Mouse (Mus musculus) stomach, embryonic 15.5 days (tissue): ENCODE results near the gene Atp6v0a1. TPM values are rescaled to one million over a fixed set of nuclear protein-coding genes. Genes with fewer than 3 reads are reported as not detected.
A peak's percentile ranks its signal among the peaks of the same experiment; 100 is the strongest.

Experiments
- ATAC-seq: fragments of 200-750 bp; cut with Nextera tagmentation; 2 replicates; pipeline ENCODE4 v1.8.0; 2017; ENCODE audit warnings: low read depth, moderate number of reproducible peaks, moderate TSS enrichment; ENCODE audit not compliant: insufficient read depth, low FRiP score
- H3K27ac ChIP-seq: fragments of 300-500 bp; sonication (generic); 2 replicates; pipeline ENCODE4 v1.5.1; 2015; ENCODE audit warnings: mild to moderate bottlenecking, inconsistent platforms
- H3K27me3 ChIP-seq: fragments of 300-500 bp; sonication (generic); replicated peaks from 2 replicates; pipeline ENCODE4 v1.6.1; 2015; ENCODE audit warnings: inconsistent platforms
- H3K36me3 ChIP-seq: fragments of 300-500 bp; sonication (generic); 2 replicates; pipeline ENCODE4 v1.6.1; 2015; ENCODE audit warnings: inconsistent platforms
- H3K4me1 ChIP-seq: fragments of 300-500 bp; sonication (generic); 2 replicates; pipeline ENCODE4 v1.6.1; 2015; ENCODE audit warnings: inconsistent platforms
- H3K4me2 ChIP-seq: fragments of 300-500 bp; sonication (generic); 2 replicates; pipeline ENCODE4 v1.6.1; 2015; ENCODE audit warnings: mild to moderate bottlenecking, inconsistent platforms
- H3K4me3 ChIP-seq: fragments of 300-500 bp; sonication (generic); replicated peaks from 2 replicates; pipeline ENCODE4 v1.5.1; 2015; ENCODE audit warnings: inconsistent platforms
- H3K9ac ChIP-seq: fragments of 300-500 bp; sonication (generic); 2 replicates; pipeline ENCODE4 v1.6.1; 2015; ENCODE audit warnings: inconsistent platforms
- H3K9me3 ChIP-seq: fragments of 300-500 bp; sonication (generic); 2 replicates; pipeline ENCODE4 v1.6.1; 2016; ENCODE audit warnings: inconsistent platforms
- WGBS: fragments of 180-500 bp; shearing (Covaris S2); methylation state at CpG from one replicate; pipeline ENCODE4 v1.1.7; 2015; 5-methylcytosine and 5-hydroxymethylcytosine counted together
- polyA plus RNA-seq: library from polyadenylated mRNA; unstranded; fragments of >200 nt; fragmentation: Nextera tagmentation; extraction: Ambion mirVana; gene quantifications from 2 replicates; pipeline ENCODE4 v1.2.1, GENCODE M21; 2015

Gene Atp6v0a1
- polyA plus RNA-seq, 1 experiment from 2014 or later: 36.6 TPM

- Histone ChIP-seq H3K4me3 (no peak overlapping the region), H3K27me3 (no peaks in the 10 kb centered on the region), H3K9me3 (no peaks in the 10 kb centered on the region), H3K4me1 (no peaks in the 10 kb centered on the region), H3K4me2 (no peak overlapping the region), H3K9ac (no peak overlapping the region), H3K36me3 (peaks cover 26% of the 10 kb centered on the region), H3K27ac (no peak overlapping the region)
- ATAC-seq: no peak
- WGBS: 84% methylated on average over 1 of the region's 1 CpGs
Observed at GRCm38 (mm10) chr11:101031470-101031869, 22.2 kb downstream of the Atp6v0a1 start.

GRCm38 (mm10) chr11:101033856-101034500 is 24.7 kb downstream of the Atp6v0a1 start:
- H3K4me1 ChIP-seq: no peaks in the 10 kb centered on the region
- no peaks in the 10 kb centered on the region for H3K27me3 ChIP-seq
- WGBS: 93% methylated on average over 17 of the region's 17 CpGs
- H3K4me3 ChIP-seq: no peak overlapping the region
- no peak for ATAC-seq
- H3K36me3 ChIP-seq: peaks cover 21% of the 10 kb centered on the region; the same call in 1 of the 2 replicates
- no peak overlapping the region for H3K9ac ChIP-seq
- H3K27ac ChIP-seq: no peak overlapping the region
- no peak overlapping the region for H3K4me2 ChIP-seq
- no peaks in the 10 kb centered on the region for H3K9me3 ChIP-seq

DNA sequence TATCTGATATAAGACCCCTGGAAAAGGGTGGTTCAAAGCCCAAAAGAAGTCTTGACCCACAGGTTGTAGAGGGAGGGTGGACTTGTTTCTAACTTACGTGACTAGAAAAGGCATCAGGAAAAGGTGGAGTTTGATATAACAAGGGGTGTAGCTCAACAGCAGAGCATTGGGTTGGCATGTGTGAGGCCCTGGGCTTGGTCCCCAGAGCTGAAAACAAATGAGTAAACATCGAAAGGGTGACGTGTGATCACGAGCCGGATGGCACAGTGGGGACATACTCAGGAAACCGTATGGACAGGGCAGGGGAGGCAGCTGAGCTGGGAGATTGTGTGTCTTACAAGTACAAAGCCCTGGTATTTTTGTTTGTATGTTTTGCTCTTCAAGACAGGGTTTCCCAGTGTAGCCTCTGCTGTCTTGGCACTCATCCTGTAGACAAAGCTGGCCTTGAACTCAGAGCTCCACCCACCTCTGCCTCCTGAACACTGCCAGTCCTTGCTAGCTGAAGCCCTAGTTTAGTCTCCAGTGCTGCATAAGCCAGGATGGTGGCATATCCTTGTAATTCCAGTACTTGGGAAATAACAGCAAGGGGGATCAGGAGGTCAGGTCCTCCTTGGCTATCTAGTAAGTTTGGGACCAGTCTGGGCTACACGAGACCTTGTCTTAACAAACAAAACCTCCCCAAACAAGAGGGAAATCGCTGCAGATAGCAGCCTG is 25.5 kb downstream of the Atp6v0a1 start:
- Histone ChIP-seq H3K36me3 (peaks cover 17% of the 10 kb centered on the region; the same call in 1 of the 2 replicates), H3K27ac (no peak overlapping the region), H3K4me2 (no peak overlapping the region), H3K9ac (no peak overlapping the region), H3K4me3 (no peak overlapping the region), H3K27me3 (no peaks in the 10 kb centered on the region), H3K9me3 (no peaks in the 10 kb centered on the region), H3K4me1 (no peaks in the 10 kb centered on the region)
- WGBS: 90% methylated on average over 8 of the region's 8 CpGs
- no peak for ATAC-seq

DNA sequence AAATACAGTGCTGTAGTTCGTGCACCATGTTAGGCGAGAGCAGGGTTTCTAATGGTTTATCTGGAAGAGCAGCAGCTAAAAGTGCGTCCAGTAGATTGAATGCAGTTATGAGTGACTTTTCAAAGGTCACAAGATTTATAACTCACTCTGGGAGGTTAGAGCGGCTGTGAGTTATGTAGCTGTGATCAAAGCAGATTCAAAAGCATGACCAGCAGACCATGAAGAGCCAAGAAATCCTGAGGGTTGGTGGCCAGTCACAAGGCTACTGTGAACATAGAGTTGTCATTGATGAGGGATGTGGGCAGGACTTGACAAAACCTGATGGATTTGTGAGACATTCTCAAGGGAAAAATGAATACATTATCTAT is 26.1 kb downstream of the Atp6v0a1 start:
- H3K27me3 ChIP-seq: no peaks in the 10 kb centered on the region
- H3K9me3 ChIP-seq: no peaks in the 10 kb centered on the region
- H3K4me2 ChIP-seq: no peak overlapping the region
- peaks cover 15% of the 10 kb centered on the region; the same call in 1 of the 2 replicates for H3K36me3 ChIP-seq
- no peak overlapping the region for H3K4me3 ChIP-seq
- WGBS: 86% methylated on average over 4 of the region's 4 CpGs
- H3K27ac ChIP-seq: no peak overlapping the region
- no peaks in the 10 kb centered on the region for H3K4me1 ChIP-seq
- H3K9ac ChIP-seq: no peak overlapping the region
- no peak for ATAC-seq

- H3K36me3 ChIP-seq: peaks cover 14% of the 10 kb centered on the region; the same call in 1 of the 2 replicates
- no peak for ATAC-seq
- no peaks in the 10 kb centered on the region for H3K9me3 ChIP-seq
- no peak overlapping the region for H3K4me3 ChIP-seq
- no peak overlapping the region for H3K4me2 ChIP-seq
- WGBS: 80% methylated on average over 10 of the region's 10 CpGs
- no peak overlapping the region for H3K9ac ChIP-seq
- no peak overlapping the region for H3K27ac ChIP-seq
- no peaks in the 10 kb centered on the region for H3K27me3 ChIP-seq
- H3K4me1 ChIP-seq: no peaks in the 10 kb centered on the region
Observed at GRCm38 (mm10) chr11:101037795-101038194, 28.5 kb downstream of the Atp6v0a1 start.

- ATAC-seq: no peak
Observed at GRCm38 (mm10) chr11:101045826-101046225, 36.6 kb downstream of the Atp6v0a1 start.

DNA sequence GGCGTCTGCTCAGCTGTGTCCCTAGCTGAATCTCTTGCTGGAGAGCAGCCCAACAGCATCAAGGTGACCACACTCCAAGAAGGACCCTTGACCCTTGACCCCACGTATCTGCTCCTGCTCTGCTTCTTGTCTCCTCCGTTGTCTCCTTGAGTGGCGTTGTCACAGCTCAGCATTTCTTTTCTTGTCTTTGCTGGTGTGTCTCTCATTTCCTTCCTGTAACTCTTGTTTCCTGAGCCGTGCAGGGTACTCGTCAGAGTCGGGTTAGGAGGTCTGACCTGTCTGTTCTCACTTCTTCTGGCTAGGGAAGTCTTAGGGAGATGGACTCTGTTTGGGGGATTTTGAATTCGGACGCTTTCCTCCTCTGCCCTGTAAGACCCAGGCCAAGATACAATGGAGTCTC is 37.2 kb downstream of the Atp6v0a1 start:
- Histone ChIP-seq H3K27ac (no peak overlapping the region; the same call in 1 of the 2 replicates), H3K4me1 (no peaks in the 10 kb centered on the region), H3K9ac (no peak overlapping the region), H3K9me3 (no peaks in the 10 kb centered on the region), H3K4me2 (no peak overlapping the region), H3K27me3 (no peaks in the 10 kb centered on the region), H3K4me3 (no peak overlapping the region), H3K36me3 (peaks cover 35% of the 10 kb centered on the region)
- WGBS: 68% methylated on average over 9 of the region's 9 CpGs
- no peak for ATAC-seq

More at GRCm38 (mm10) chr11:101045826-101046225, 36.6 kb downstream of the Atp6v0a1 start:
- Histone ChIP-seq H3K36me3 (peaks cover 35% of the 10 kb centered on the region), H3K9me3 (no peaks in the 10 kb centered on the region), H3K4me1 (no peaks in the 10 kb centered on the region), H3K27me3 (no peaks in the 10 kb centered on the region), H3K9ac (no peak overlapping the region), H3K4me3 (no peak overlapping the region), H3K27ac (no peak overlapping the region), H3K4me2 (no peak overlapping the region)
- 93% methylated on average over 4 of the region's 4 CpGs for WGBS

GRCm38 (mm10) chr11:101047502-101047901 is 38.2 kb downstream of the Atp6v0a1 start:
- H3K4me2 ChIP-seq: no peak overlapping the region
- no peaks in the 10 kb centered on the region; the same call in 1 of the 2 replicates for H3K4me1 ChIP-seq
- H3K27ac ChIP-seq: no peak overlapping the region
- ATAC-seq: no peak
- no peaks in the 10 kb centered on the region for H3K9me3 ChIP-seq
- H3K9ac ChIP-seq: no peak overlapping the region
- 78% methylated on average over 3 of the region's 3 CpGs for WGBS
- H3K27me3 ChIP-seq: no peaks in the 10 kb centered on the region
- H3K4me3 ChIP-seq: no peak overlapping the region
- H3K36me3 ChIP-seq: peaks cover 30% of the 10 kb centered on the region

- ATAC-seq: no peak
- Histone ChIP-seq H3K27me3 (no peaks in the 10 kb centered on the region), H3K27ac (no peak overlapping the region), H3K4me2 (no peak overlapping the region), H3K9ac (no peak overlapping the region), H3K4me3 (no peak overlapping the region), H3K36me3 (peaks cover 11% of the 10 kb centered on the region), H3K4me1 (no peaks in the 10 kb centered on the region; the same call in 1 of the 2 replicates), H3K9me3 (no peaks in the 10 kb centered on the region)
- WGBS: 92% methylated on average over 9 of the region's 9 CpGs
Observed at GRCm38 (mm10) chr11:101050359-101050758, 41.1 kb downstream of the Atp6v0a1 start.

DNA sequence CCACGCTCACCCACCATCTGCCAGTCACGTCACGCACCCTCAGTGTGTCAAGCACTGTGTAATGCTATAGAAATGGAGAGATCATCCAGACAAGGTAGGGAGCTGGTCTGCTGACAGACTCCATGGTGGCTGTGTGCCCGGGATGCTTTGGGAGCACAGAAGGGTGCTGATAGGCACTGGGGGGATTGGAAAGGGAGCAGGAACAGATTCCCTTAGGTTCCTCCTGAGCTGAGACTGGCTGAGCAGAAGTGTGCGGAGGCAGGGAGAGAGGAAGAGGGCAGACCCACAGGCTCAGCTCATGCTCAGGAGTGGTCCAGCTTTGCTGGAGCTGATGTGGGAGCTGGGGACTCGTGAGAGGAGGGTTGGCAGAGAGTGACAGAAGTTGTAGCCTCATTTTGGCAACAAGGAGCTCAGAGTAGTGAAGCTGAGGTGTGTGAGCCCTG is 41.8 kb downstream of the Atp6v0a1 start:
- WGBS: 91% methylated on average over 6 of the region's 6 CpGs
- Histone ChIP-seq H3K36me3 (peaks cover 7% of the 10 kb centered on the region), H3K4me2 (no peak overlapping the region), H3K9me3 (no peaks in the 10 kb centered on the region), H3K9ac (no peak overlapping the region), H3K4me1 (no peaks in the 10 kb centered on the region; the same call in 1 of the 2 replicates), H3K4me3 (no peak overlapping the region), H3K27me3 (no peaks in the 10 kb centered on the region), H3K27ac (no peak overlapping the region)
- ATAC-seq: no peak

- H3K27ac ChIP-seq: no peak overlapping the region
- no peak overlapping the region for H3K9ac ChIP-seq
- no peak overlapping the region for H3K4me3 ChIP-seq
- H3K27me3 ChIP-seq: no peaks in the 10 kb centered on the region
- peaks cover 1% of the 10 kb centered on the region for H3K4me1 ChIP-seq
- peaks cover 7% of the 10 kb centered on the region for H3K36me3 ChIP-seq
- H3K9me3 ChIP-seq: no peaks in the 10 kb centered on the region
- no peak overlapping the region for H3K4me2 ChIP-seq
- ATAC-seq: no peak
- WGBS: 81% methylated on average over 8 of the region's 8 CpGs
Observed at GRCm38 (mm10) chr11:101051617-101052016, 42.4 kb downstream of the Atp6v0a1 start.

DNA sequence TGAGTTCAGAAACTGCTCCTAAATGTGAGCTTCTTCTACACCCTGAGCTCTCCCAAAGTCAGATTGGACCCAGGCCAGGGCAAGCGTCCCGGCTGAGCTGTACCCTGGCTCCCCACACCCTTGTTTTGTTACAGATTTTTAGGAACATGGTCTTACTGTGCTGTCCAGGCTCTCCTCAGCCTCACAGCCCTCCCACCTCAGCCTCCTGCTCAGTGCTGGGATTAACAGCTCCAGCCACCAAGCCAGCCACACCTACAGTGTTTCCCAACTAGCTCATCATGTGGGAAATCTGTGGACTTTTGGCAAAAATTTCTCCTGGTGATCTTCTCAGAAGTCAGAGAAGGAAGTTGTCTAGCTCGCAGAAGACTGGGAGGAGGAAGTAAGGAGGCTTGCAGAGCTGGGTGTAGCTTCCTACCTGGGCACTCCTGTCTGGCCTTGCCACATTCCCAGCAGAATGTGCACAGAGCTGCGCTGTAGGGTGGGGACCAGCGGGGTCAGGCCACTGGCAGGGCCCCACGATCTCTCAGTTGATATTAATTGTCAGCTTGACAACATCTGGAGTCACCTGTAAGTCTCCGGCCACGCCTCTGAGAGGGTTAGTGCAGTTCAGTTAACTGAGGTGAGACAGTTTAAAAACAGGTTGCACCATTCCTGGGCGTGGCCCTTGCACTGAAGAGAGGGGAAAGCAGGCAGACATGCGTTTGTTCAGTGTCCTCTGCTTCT is 43.7 kb downstream of the Atp6v0a1 start:
- no peaks in the 10 kb centered on the region for H3K27me3 ChIP-seq
- no peaks in the 10 kb centered on the region for H3K9me3 ChIP-seq
- WGBS: 67% methylated on average over 10 of the region's 10 CpGs
- peak overlapping the region; percentile 82 for H3K27ac ChIP-seq
- H3K4me2 ChIP-seq: no peak overlapping the region
- ATAC-seq: 0 out of 2 replicates have a peak, but pooled peaks have one; percentile 12
- peaks cover 7% of the 10 kb centered on the region for H3K36me3 ChIP-seq
- no peak overlapping the region for H3K9ac ChIP-seq
- no peak overlapping the region for H3K4me3 ChIP-seq
- H3K4me1 ChIP-seq: peaks cover 14% of the 10 kb centered on the region
